Mouse (Mus musculus) heart, embryonic 15.5 days (tissue): Measurements from ENCODE around the gene Tns2. TPM values are rescaled to one million over a fixed set of nuclear protein-coding genes. Genes with fewer than 3 reads are reported as not detected.
A peak's percentile ranks its signal among the peaks of the same experiment; 100 is the strongest.

ENCODE experiments used
- ATAC-seq: fragments of 200-750 bp; cut with Nextera tagmentation; replicated peaks from 2 replicates; pipeline ENCODE4 v1.8.0; 2017; ENCODE audit warnings: low read depth, moderate TSS enrichment; ENCODE audit not compliant: insufficient number of reproducible peaks, insufficient read depth, low FRiP score
- H3K27ac ChIP-seq: fragments of 300-500 bp; sonication (generic); 2 replicates; pipeline ENCODE4 v1.5.1; 2015; ENCODE audit warnings: mild to moderate bottlenecking, inconsistent platforms
- H3K27me3 ChIP-seq: fragments of 300-500 bp; sonication (generic); 2 replicates; pipeline ENCODE4 v1.6.1; 2015; ENCODE audit warnings: inconsistent platforms
- H3K36me3 ChIP-seq: fragments of 300-500 bp; sonication (generic); 2 replicates; pipeline ENCODE4 v1.6.1; 2015; ENCODE audit warnings: mild to moderate bottlenecking, inconsistent platforms
- H3K4me1 ChIP-seq: fragments of 300-500 bp; sonication (generic); replicated peaks from 2 replicates; pipeline ENCODE4 v1.6.1; 2015; ENCODE audit warnings: inconsistent platforms
- H3K4me2 ChIP-seq: fragments of 300-500 bp; sonication (generic); 2 replicates; pipeline ENCODE4 v1.6.1; 2015; ENCODE audit warnings: inconsistent platforms, mild to moderate bottlenecking, moderate library complexity
- H3K4me3 ChIP-seq: fragments of 300-500 bp; sonication (generic); 2 replicates; pipeline ENCODE4 v1.5.1; 2015; ENCODE audit warnings: mild to moderate bottlenecking, inconsistent platforms
- H3K9ac ChIP-seq: fragments of 300-500 bp; sonication (generic); 2 replicates; pipeline ENCODE4 v1.6.1; 2015; ENCODE audit warnings: mild to moderate bottlenecking, inconsistent platforms
- H3K9me3 ChIP-seq: fragments of 300-500 bp; sonication (generic); replicated peaks from 2 replicates; pipeline ENCODE4 v1.6.1; 2016; ENCODE audit warnings: inconsistent platforms
- WGBS: fragments of 180-500 bp; shearing (Covaris S2); methylation state at CpG from one replicate; pipeline ENCODE4 v1.1.7; 2015; ENCODE audit warnings: mixed read lengths; 5-methylcytosine and 5-hydroxymethylcytosine counted together
- polyA plus RNA-seq: library from polyadenylated mRNA; unstranded; fragments of >200 nt; fragmentation: Nextera tagmentation; extraction: Ambion mirVana; gene quantifications from 2 replicates; pipeline ENCODE4 v1.2.1, GENCODE M21; 2015

The Tns2 gene
- polyA plus RNA-seq, 1 experiment from 2014 or later, result 31.0 TPM

- WGBS, result 19% methylated on average over 2 of the region's 2 CpGs
- H3K36me3 ChIP-seq, result peaks cover 43% of the 10 kb centered on the region
Observed at GRCm38 (mm10) chr15:102126303-102126702, 26.1 kb downstream of the Tns2 start.

GRCm38 (mm10) chr15:102133314-102133713, 33.1 kb downstream of the Tns2 start:
- 82% methylated on average over 9 of the region's 9 CpGs for WGBS
- no peak overlapping the region for H3K4me3 ChIP-seq
- H3K4me1 ChIP-seq, result peaks cover 18% of the 10 kb centered on the region
- no peak for ATAC-seq
- no peak overlapping the region for H3K4me2 ChIP-seq
- H3K9me3 ChIP-seq, result no peaks in the 10 kb centered on the region
- no peak overlapping the region for H3K27ac ChIP-seq
- peaks cover 31% of the 10 kb centered on the region for H3K36me3 ChIP-seq
- H3K9ac ChIP-seq, result no peak overlapping the region
- no peaks in the 10 kb centered on the region for H3K27me3 ChIP-seq

More at GRCm38 (mm10) chr15:102126303-102126702, 26.1 kb downstream of the Tns2 start:
- H3K4me1 ChIP-seq, result peaks cover 12% of the 10 kb centered on the region
- ATAC-seq, result peak; percentile 70
- no peaks in the 10 kb centered on the region for H3K9me3 ChIP-seq
- H3K4me3 ChIP-seq, result no peak overlapping the region
- H3K9ac ChIP-seq, result no peak overlapping the region
- H3K27me3 ChIP-seq, result no peaks in the 10 kb centered on the region
- H3K4me2 ChIP-seq, result no peak overlapping the region
- peak overlapping the region; percentile 51 for H3K27ac ChIP-seq

GRCm38 (mm10) chr15:102134709-102135108, 34.5 kb downstream of the Tns2 start:
- H3K9me3 ChIP-seq, result no peaks in the 10 kb centered on the region
- no peak overlapping the region for H3K27ac ChIP-seq
- WGBS, result 90% methylated on average over 2 of the region's 2 CpGs
- H3K4me1 ChIP-seq, result peaks cover 18% of the 10 kb centered on the region
- no peak overlapping the region for H3K9ac ChIP-seq
- H3K27me3 ChIP-seq, result no peaks in the 10 kb centered on the region
- ATAC-seq, result no peak
- H3K4me2 ChIP-seq, result no peak overlapping the region
- peaks cover 20% of the 10 kb centered on the region; the same call in 1 of the 2 replicates for H3K36me3 ChIP-seq
- H3K4me3 ChIP-seq, result no peak overlapping the region

GRCm38 (mm10) chr15:102135522-102136128, 35.4 kb downstream of the Tns2 start:
- ATAC-seq, result peak; percentile 63
- 2% methylated on average over 32 of the region's 35 CpGs for WGBS

GRCm38 (mm10) chr15:102136129-102136758, 36.0 kb downstream of the Tns2 start, which contains the start of gene Spryd3:
Spryd3 (minus strand) TSS chr15:102136234.
- peak; percentile 98 for ATAC-seq
- Histone ChIP-seq H3K4me2 (peak within 1 kb of the TSS; percentile 75), H3K27me3 (no peaks in the 10 kb centered on the region), H3K27ac (peak within 1 kb of the TSS; percentile 75), H3K4me3 (peak within 1 kb of the TSS; percentile 68), H3K4me1 (peaks cover 18% of the 10 kb centered on the region), H3K9ac (peak within 1 kb of the TSS; percentile 72), H3K9me3 (no peaks in the 10 kb centered on the region), H3K36me3 (peaks cover 7% of the 10 kb centered on the region; the same call in 1 of the 2 replicates)
- under 1% methylated on average over 50 of the region's 50 CpGs for WGBS

More at GRCm38 (mm10) chr15:102135522-102136128, 35.4 kb downstream of the Tns2 start:
- H3K4me3 ChIP-seq, result peak overlapping the region; percentile 68
- H3K4me1 ChIP-seq, result peaks cover 18% of the 10 kb centered on the region
- no peaks in the 10 kb centered on the region for H3K27me3 ChIP-seq
- H3K36me3 ChIP-seq, result peaks cover 11% of the 10 kb centered on the region; the same call in 1 of the 2 replicates
- H3K27ac ChIP-seq, result peak overlapping the region; percentile 66
- H3K9ac ChIP-seq, result peak overlapping the region; percentile 72
- H3K4me2 ChIP-seq, result peak overlapping the region; percentile 75
- no peaks in the 10 kb centered on the region for H3K9me3 ChIP-seq

GRCm38 (mm10) chr15:102141120-102141519, 40.9 kb downstream of the Tns2 start:
- Histone ChIP-seq H3K9ac (no peak overlapping the region), H3K9me3 (no peaks in the 10 kb centered on the region), H3K4me3 (no peak overlapping the region), H3K36me3 (no peaks in the 10 kb centered on the region), H3K27ac (no peak overlapping the region), H3K4me2 (no peak overlapping the region), H3K27me3 (peaks cover 28% of the 10 kb centered on the region), H3K4me1 (peaks cover 31% of the 10 kb centered on the region)
- WGBS, result 85% methylated on average over 5 of the region's 5 CpGs
- ATAC-seq, result no peak

- Histone ChIP-seq H3K4me3 (no peak overlapping the region), H3K9ac (no peak overlapping the region), H3K4me1 (peaks cover 24% of the 10 kb centered on the region), H3K36me3 (no peaks in the 10 kb centered on the region), H3K27me3 (peaks cover 28% of the 10 kb centered on the region), H3K9me3 (no peaks in the 10 kb centered on the region), H3K27ac (no peak overlapping the region), H3K4me2 (no peak overlapping the region)
- 0 out of 2 replicates have a peak, but pooled peaks have one; percentile 38 for ATAC-seq
- WGBS, result 53% methylated on average over 23 of the region's 23 CpGs
Observed at GRCm38 (mm10) chr15:102142914-102143912, 43.0 kb downstream of the Tns2 start.

- Histone ChIP-seq H3K4me2 (peak within 1 kb of the TSS; percentile 42), H3K4me3 (peak within 1 kb of the TSS; percentile 9; the same call in 1 of the 2 replicates), H3K9ac (peak within 1 kb of the TSS; percentile 0; the same call in 1 of the 2 replicates), H3K36me3 (no peaks in the 10 kb centered on the region), H3K4me1 (peaks cover 24% of the 10 kb centered on the region), H3K9me3 (no peaks in the 10 kb centered on the region), H3K27ac (no peak within 1 kb of the TSS), H3K27me3 (peaks cover 28% of the 10 kb centered on the region)
- WGBS, result 20% methylated on average over 22 of the region's 22 CpGs
- no peak for ATAC-seq
Observed at GRCm38 (mm10) chr15:102144274-102144711, 44.1 kb downstream of the Tns2 start, which contains the start of gene Igfbp6. Igfbp6 (plus strand) TSS chr15:102144362.

- WGBS, result 12% methylated on average over 19 of the region's 19 CpGs
- peak overlapping the region; percentile 42 for H3K4me2 ChIP-seq
- H3K36me3 ChIP-seq, result no peaks in the 10 kb centered on the region
- H3K4me1 ChIP-seq, result peaks cover 24% of the 10 kb centered on the region
- H3K4me3 ChIP-seq, result peak overlapping the region; percentile 9; the same call in 1 of the 2 replicates
- H3K27me3 ChIP-seq, result peaks cover 28% of the 10 kb centered on the region
- no peak for ATAC-seq
- H3K9ac ChIP-seq, result peak overlapping the region; percentile 0; the same call in 1 of the 2 replicates
- H3K9me3 ChIP-seq, result no peaks in the 10 kb centered on the region
- H3K27ac ChIP-seq, result no peak overlapping the region
Observed at GRCm38 (mm10) chr15:102144726-102145125, 44.5 kb downstream of the Tns2 start.

GRCm38 (mm10) chr15:102145330-102145729, 45.1 kb downstream of the Tns2 start:
- peaks cover 29% of the 10 kb centered on the region for H3K4me1 ChIP-seq
- H3K9ac ChIP-seq, result no peak overlapping the region
- H3K36me3 ChIP-seq, result no peaks in the 10 kb centered on the region
- WGBS, result 81% methylated on average over 10 of the region's 10 CpGs
- H3K4me2 ChIP-seq, result no peak overlapping the region
- ATAC-seq, result no peak
- no peak overlapping the region for H3K4me3 ChIP-seq
- H3K27me3 ChIP-seq, result peaks cover 28% of the 10 kb centered on the region
- no peaks in the 10 kb centered on the region for H3K9me3 ChIP-seq
- no peak overlapping the region for H3K27ac ChIP-seq
